Mouse (Mus musculus): ENCODE results near the gene Lhfp.
"Not testable (repeated sequence)": the region's sequence is repeated elsewhere in the genome, so short reads cannot be mapped to it uniquely, and the experiment has no call there.

Gene Lhfp

GRCm38 (mm10) chr3:53100210-53100609 lies 58.9 kb downstream of the Lhfp start:
- no peak for DNase-seq (ENCODE audit: low spot score in 2 of 2)

- no peak for DNase-seq (ENCODE audit: low spot score in 2 of 2)
These were observed 59.5 kb downstream of the Lhfp start for GRCm38 (mm10) chr3:53100803-53101202.

- no peak for DNase-seq (ENCODE audit: low spot score in 2 of 2)
These were observed 60.4 kb downstream of the Lhfp start for GRCm38 (mm10) chr3:53101711-53102110.

- no peak for DNase-seq (ENCODE audit: low spot score in 2 of 2)
These were observed 60.9 kb downstream of the Lhfp start for GRCm38 (mm10) chr3:53102131-53102756.

GRCm38 (mm10) chr3:53102757-53103153 lies 61.4 kb downstream of the Lhfp start:
- DNase-seq (ENCODE audit: low spot score in 2 of 2): no peak

- no peak for DNase-seq (ENCODE audit: low spot score in 2 of 2)
These were observed 67.5 kb downstream of the Lhfp start for GRCm38 (mm10) chr3:53108594-53109373.

- DNase-seq (ENCODE audit: low spot score in 2 of 2): no peak
These were observed 68.6 kb downstream of the Lhfp start for GRCm38 (mm10) chr3:53109879-53110278.

GRCm38 (mm10) chr3:53112048-53112447 lies 70.7 kb downstream of the Lhfp start:
- no peak for DNase-seq (ENCODE audit: low spot score in 2 of 2)

GRCm38 (mm10) chr3:53118755-53119154 lies 77.4 kb downstream of the Lhfp start:
- DNase-seq (ENCODE audit: low spot score in 2 of 2): not testable (repeated sequence)

GRCm38 (mm10) chr3:53119978-53120377 lies 78.7 kb downstream of the Lhfp start:
- no peak for DNase-seq (ENCODE audit: low spot score in 2 of 2)

- no peak for DNase-seq (ENCODE audit: low spot score in 2 of 2)
These were observed 84.2 kb downstream of the Lhfp start for GRCm38 (mm10) chr3:53125495-53125894.

- no peak for DNase-seq (ENCODE audit: low spot score in 2 of 2)
These were observed 97.5 kb downstream of the Lhfp start for GRCm38 (mm10) chr3:53138785-53139184.

- DNase-seq (ENCODE audit: low spot score in 2 of 2): no peak
These were observed 97.9 kb downstream of the Lhfp start for GRCm38 (mm10) chr3:53139205-53139604.

- DNase-seq (ENCODE audit: low spot score in 2 of 2): no peak
These were observed 98.3 kb downstream of the Lhfp start for GRCm38 (mm10) chr3:53139642-53140041.

GRCm38 (mm10) chr3:53142528-53142927 lies 101.2 kb downstream of the Lhfp start:
- DNase-seq (ENCODE audit: low spot score in 2 of 2): no peak

- DNase-seq (ENCODE audit: low spot score in 2 of 2): no peak
These were observed 104.2 kb downstream of the Lhfp start for GRCm38 (mm10) chr3:53145526-53145925.

- no peak for DNase-seq (ENCODE audit: low spot score in 2 of 2)
These were observed 104.6 kb downstream of the Lhfp start for GRCm38 (mm10) chr3:53145946-53146345.

- no peak for DNase-seq (ENCODE audit: low spot score in 2 of 2)
These were observed 105.7 kb downstream of the Lhfp start for GRCm38 (mm10) chr3:53147001-53147400.

GRCm38 (mm10) chr3:53148751-53149150 lies 107.4 kb downstream of the Lhfp start:
- DNase-seq (ENCODE audit: low spot score in 2 of 2): no peak

GRCm38 (mm10) chr3:53149625-53150320 lies 108.4 kb downstream of the Lhfp start:
- DNase-seq (ENCODE audit: low spot score in 2 of 2): no peak

- DNase-seq (ENCODE audit: low spot score in 2 of 2): no peak
These were observed 109.8 kb downstream of the Lhfp start for GRCm38 (mm10) chr3:53151081-53151480.

- no peak for DNase-seq (ENCODE audit: low spot score in 2 of 2)
These were observed 110.3 kb downstream of the Lhfp start for GRCm38 (mm10) chr3:53151607-53152006.

- no peak for DNase-seq (ENCODE audit: low spot score in 2 of 2)
These were observed 120.6 kb downstream of the Lhfp start for GRCm38 (mm10) chr3:53161963-53162362.

All from spleen, postnatal 14 days (tissue).